Mouse (Mus musculus) WW6 (cell line): ENCODE data around the gene Rhod.
"Not testable (repeated sequence)": the region's sequence is repeated elsewhere in the genome, so short reads cannot be mapped to it uniquely, and the experiment has no call there.

Experiments
- DNase-seq: peaks from one replicate; pipeline ENCODE4 v3.0.0-alpha.2; 2013; ENCODE audit warnings: low read depth, low spot score

Gene Rhod

DNA sequence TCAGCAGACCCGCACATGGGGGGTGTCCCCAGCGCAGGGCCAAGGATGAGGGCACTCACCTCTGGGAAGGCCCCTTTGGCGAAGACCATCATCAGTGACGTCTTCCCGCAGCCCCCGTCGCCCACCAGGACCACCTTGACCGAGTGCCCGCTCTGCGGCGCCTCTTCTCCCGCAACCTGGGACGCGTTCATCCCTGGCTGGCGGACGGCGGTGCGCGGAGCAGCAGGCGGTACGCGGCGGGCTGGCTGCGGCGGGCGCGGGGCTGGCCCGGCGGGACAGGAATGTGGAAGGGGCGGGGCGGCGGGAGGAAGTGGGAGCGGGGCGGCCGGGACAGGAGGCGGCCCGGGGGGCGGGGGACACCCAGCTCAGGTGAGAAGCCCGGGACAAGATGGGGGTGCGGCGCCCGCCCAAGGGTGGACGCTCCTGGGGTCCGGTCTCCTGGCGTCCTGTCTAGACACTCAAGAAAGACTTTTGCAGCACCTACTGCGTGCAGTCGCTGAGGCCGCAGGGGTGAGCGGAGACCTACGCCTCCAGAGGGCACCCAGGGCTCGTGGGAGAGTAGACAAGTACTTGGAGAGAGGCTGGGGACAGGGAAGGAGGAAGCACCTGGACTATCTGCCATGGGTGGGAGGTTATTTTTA is at the start of gene Rhod:
Rhod (minus strand) TSS at position 272 of the 641 bp plus-strand sequence.
- DNase-seq = no peak

DNA sequence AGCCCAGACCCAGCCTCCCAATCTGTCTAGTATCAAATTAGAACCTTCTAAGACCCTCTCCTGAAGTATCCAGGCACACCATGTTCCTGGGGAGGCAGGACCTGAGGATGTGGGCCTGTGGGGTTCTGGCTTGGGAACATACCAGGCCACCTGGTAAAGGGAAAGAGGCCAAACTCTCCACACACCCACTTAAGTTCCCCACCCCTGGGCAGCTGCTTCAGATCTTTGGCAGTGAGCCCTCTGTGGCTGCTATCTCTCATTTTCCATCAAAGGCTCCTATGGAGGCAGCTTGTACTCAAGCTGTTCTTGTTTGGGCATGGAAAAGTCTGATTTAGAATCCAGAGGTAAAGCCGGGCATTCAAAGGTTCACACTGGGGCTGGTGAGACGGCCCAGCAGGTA is 48.6 kb upstream of the Rhod start:
- no peak for DNase-seq

DNA sequence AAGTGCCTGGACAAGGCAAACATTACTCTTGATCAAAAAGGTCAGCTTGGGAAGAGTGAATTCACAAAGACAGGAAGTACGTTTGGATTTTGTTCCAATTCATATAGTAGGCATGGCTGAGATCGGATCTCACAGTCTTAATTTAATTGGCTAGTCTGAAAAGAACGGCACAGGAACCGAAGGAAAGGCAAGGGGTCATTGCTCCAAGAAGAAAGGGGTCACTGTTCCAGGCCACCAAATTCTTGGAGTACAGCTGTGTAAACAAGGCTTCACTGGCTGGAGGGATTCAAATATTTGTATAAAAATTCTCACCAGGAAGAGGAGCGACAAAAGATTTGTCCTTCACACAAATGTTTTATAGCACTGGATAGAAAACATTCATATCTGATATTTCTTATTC is 45.8 kb upstream of the Rhod start:
- DNase-seq = no peak

DNA sequence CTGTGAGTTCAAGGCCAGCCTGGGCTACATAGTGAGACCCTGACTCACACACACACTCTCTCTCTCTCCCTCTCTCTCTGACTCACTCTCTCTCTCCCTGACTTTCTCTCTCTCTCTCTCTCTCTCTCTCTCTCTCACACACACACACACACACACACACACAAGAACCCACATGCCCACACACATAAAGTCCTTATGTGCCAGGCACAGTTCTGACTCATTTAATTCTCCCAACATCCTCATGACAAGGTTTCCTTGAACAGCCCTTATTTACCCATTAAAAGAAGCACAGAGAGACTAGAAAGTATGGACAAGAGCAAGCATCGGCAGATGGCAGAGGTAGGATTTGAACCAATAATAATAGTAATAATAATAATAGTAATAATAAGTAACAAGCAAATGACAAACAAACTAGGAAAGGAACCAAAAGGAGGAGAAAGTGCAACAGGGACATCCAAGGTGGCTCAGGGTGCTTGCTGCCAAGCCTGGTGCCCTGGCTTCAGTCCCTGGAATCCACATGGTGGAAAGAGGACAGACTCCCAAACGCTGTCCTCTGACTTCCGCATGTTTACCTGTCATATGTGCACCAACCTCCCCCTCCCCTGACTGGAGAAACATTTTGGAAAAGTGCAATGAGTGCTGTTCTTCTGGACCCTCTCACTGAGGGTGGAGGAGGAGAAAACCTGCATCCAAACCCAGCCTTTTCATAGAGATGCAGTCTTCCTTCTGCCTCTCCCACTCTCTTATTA is 43.1 kb upstream of the Rhod start:
- DNase-seq = no peak

DNA sequence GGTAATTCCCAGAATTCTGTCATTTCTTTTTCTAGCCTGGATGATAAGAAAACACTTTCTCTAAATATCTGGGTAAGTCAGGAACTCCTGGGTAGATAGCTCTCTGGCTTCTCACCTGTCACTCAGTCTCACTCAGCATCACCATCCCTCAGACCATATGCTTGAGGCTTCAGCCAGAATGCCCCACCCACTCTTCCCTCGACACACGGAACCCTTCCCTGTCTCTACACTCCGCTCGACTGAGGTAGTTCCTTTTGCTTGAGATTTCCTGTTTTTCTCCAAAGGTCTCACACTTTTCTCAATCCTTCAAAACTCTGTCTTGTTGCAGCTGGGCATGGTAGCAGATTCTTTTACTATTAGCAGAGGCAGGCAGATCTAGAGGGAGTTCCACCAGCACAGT is 42.1 kb upstream of the Rhod start:
- DNase-seq = no peak

DNA sequence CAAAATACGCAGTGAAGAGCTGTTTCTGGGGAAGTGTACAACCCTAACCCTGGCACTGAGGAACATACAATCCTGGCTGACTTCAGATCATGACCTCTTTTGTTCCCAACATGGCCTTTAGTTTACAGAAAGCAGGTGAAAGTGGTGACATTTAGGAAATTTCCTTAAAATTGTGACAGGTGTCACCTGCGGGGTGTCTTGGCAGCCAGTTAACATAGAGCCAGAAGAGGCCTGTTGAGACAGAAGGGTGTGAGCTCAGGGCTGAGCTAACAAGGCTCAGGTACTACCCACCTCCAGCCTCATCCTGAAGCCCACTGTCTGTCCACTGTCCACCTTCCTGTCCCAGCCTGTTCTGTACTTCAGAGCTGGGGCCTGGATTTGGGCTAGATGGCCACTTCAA is 40.8 kb upstream of the Rhod start:
- DNase-seq = no peak

DNA sequence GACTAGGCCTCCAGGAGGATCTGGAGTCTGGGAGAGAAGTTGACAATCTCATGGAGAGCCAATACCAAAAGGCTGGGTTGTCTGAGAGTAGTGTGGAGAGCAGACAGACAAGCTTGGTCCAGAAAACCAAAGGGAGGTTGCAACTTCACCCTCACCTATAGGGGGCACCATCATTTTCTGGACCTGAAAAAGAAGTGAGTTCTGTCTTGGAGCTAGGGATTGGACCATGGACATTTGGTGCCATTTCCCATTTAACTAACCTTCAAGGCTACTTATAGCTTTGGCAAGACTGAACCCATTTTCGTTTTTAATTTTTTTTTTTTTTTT is 38.9 kb upstream of the Rhod start:
- no peak for DNase-seq

DNA sequence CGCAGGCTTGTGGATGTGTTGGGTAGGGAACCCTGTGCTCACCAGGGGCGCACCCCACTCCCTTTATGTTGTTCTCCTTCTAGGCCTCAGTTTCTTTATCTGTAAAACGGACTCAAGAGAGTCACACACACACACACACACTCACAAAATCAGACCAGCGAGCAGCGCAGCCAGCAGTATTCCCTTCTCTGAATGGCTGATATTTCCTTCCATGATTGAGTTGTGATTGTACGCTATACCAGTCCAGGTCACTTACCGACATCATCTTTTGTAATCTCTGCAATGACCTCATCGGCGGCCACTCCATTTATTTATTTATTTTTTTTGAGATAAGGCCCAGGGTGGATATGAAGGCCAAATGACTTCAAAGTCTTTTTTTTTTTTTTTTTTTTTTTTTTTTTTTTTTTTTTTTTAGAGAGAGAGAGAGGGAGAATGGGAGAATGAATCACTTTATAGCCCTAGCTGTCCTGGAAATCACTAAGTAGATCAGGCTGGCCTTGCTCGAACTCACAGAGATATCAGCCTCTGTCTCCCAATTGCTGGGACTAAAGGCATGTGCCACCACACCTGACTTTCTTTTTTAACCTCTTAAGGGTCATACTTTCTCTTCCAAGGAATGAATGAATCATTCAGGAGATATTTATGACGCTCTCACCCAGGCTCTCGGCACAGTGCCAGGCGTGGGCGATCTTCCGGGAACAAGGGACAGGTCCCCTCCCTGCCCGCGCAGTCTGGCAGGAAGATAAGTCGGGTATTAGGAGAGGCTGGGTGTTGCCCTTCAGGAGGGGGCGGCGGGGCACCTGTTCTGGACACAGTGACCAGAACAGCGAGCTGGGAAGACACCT is 38.3 kb upstream of the Rhod start, which contains the start of gene Syt12:
Syt12 (minus strand) TSS at position 103 of the 845 bp plus-strand sequence.
- no peak for DNase-seq

DNA sequence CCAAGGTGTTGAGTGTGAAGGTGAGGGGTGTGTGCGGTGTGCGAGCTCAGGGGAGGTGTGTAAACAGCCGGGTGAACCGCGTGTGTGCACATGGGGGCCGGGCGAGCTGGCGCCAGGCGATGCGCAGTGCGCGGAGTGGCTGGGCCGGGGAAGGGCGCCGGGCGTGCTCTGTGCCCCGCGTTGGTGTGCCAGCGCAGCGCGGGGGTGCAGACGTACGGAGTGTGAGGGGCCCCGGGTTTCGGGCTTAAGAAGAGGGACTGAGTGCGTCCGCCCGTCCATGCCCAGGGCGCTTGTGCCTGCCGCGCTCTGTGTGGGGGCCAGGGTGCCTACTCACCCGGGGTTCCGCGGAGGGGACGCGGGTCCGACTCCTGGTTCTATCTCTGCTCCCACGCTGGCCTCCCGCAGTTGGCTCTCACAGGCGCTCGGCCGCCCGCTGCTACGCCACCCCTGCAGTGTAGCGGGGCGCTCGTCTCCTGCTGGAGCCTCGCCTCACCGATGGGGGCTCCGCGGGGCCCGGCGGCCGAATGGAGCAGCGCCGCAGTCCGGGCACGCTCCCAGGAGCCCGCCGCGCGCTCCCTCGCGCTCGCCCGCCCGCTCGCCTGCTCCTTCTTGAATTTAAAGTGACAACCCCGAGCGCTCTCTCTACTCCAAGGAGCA is 37.5 kb upstream of the Rhod start:
- DNase-seq = no peak

DNA sequence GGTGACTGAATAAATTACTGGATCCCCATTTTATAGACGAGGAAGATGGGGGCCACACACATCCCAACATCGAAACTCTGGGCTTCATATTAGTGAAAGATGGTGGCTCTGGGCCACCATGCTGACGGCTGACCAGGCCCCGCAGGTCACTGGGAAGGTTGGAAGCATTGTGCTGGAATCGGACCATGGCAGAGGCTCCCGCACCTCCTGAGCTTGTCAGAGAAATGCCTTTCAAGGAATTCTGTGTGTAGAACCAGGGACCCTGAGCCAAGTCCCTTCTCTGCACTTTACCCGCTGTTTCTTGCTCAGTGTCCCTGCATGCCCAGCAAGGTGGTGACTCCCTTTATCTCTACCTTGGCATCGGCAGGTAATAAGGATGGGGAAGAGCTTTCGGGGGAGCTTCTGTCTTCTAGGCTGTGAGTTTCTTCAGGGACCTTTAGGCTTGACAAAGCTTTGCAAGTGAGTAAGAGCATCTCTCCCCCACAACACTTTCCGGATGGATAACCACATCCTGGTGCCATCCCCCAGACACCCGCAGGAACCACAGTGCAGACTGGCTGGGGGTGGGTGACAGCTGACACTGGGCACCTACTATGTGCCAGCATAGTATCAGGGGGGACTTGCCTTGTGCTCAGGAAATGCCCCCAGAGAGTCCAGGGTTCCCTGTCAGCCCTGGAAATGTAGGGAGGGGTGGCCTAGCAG is 36.1 kb upstream of the Rhod start:
- no peak for DNase-seq

DNA sequence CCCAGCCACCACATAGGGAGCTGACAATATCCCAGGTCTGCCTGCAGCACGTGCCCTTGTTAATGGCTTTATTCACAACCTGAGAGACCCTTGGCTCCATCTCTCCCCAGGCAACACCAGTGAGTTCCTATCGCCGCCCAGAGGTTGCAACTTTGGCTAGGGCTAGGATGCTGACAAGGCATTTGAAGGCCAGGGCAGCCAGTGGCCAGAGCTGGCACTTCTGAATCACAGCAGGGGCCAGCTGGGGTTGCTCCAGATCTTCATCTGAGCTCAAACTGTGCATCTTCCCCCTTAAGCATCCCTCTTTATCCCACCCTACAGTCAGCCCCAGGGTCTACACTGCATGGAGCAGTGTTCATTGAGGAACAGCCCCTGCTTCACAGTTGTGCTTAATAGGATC is 35.5 kb upstream of the Rhod start:
- DNase-seq = no peak

DNA sequence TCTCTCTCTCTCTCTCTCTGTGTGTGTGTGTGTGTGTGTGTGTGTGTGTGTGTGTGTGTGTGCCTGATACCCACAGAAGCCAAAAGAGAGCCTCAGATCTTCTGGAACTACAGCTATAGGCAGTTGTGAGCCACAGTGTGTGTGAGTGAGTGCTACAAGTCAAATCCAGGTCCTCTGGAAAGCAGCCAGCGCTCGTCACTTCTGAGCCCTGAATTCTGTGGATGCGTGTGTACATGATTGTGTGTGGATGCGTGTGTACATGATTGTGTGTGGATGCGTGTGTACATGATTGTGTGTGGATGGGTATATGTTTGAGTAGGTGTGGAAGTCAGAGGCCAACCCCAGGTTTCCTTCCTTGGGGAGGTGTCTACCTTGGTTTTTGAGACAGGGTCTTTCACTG is 34.3 kb upstream of the Rhod start:
- no peak for DNase-seq

DNA sequence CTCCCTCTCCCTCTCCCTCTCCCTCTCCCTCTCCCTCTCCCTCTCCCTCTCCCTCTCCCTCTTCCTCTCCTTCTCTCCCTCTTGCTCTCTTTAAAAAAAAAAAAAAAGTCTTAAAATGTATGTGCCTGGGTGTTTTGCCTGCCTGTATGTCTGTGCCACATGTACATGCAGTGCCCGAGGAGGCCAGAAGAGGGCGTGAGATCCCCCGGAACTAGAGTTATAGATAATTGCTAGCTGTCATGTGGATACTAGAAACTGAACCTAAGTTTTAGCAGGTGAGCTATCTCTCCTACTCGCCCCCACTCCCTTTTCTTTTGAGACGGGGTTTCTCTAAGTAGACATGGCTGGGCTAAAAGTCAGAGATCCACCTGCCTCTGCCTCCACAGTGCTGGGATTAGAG is 29.1 kb upstream of the Rhod start:
- DNase-seq = no peak

DNA sequence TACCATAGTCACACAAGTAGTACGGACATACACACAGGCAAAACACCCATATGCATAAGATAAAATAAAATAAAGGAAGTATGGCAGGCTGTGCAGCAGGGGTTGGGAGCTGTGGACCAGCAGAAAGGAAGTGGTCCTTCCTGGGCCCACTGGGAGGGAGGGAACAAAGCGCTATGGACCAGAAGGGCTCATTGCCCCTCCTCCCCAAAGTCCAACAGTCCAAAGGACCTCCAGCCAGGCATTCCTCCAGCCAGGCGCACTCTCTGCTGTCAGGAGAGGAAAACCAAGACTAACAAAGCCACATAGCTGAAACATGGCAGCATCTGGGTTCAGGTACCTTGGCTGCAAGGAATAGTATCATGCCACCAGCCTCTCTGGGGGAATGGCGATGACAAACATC is 25.4 kb upstream of the Rhod start:
- no peak for DNase-seq

DNA sequence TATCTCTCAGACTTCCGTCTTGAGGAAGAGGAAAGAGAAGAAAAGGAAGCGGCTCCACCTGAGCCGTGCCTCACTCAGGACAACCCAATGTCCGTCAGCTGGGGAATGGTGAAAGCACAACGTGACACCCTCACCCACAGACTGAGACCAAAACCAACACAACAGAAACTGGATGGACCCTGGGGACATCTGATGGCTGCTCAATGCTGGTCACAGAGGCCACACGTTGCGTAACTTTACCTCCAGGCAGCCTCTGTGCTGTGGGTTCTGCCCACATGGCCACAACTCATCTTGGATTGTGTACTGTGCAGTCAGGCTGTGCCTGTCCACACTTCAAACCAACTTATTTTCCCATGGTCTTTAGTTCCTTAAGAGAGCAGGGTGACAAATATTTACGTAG is 22.7 kb upstream of the Rhod start:
- DNase-seq = no peak

DNA sequence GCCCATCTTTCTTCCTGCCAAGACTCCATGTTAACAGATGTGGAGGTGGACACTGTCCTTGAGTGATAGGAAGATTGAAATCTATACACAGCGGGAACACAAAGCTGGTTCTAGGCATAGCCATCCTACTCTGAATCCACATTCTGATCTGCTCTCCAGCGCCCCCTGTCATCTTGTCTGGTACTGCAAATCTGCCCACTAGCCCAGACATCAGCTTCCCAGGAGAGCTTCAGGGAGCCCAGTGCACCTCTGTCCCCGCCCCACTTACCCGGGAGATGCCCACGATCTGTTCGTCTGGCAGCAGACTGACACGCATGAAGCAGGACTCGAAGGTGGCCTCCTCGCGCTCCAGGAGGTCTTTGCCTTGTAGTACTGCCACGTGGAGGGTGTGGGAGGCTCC is 17.0 kb upstream of the Rhod start:
- DNase-seq = no peak

DNA sequence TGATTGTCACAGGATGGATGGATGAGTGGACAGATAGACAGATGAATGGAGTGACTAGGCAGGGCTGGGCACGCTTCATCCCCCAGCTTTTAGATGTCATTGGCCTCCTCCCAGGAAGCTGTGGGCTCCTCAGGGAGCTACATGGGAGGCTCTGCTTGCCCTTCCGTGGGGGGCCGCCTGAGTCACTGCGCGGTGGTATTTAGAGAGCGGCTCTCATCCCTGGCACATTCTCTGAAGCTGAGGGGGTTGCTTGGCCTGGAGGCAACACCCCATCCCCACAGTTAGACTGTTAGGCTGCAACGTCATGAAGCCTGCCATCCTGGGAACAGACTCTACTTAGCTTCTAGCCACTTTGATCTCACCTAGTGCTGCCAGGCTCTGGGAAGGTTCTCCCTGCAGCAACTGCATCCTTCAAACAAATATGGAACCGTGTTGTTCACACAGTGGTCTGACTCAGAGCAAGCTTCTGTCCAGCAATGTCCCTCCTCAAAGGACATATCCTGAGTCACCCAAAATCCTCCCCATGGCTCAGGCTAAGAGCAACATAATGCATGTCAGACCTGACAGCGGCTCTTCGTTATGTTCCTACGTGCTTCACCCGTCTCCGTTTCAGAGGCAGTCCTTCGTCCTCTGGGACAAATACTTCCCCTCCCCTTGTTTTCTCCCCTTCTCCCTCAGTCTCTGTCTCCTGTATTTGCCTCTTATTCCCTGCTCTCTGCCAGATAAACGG is 16.0 kb upstream of the Rhod start:
- DNase-seq = no peak

DNA sequence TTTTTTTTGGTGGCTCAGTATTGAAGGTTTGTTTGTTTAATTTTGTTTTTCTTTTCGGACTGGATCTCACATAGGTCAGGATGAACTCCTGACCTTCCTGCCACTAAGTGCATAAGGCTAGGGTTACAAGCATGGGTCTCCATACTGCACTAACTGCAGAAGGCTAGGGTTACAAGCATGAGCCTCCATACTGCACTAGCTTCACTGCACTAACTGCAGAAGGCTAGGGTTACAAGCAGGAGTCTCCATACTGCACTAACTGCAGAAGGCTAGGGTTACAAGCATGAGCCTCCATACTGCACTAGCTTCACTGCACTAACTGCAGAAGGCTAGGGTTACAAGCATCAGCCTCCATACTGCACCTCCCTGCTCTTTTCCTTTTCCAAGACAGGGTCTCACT is 14.8 kb upstream of the Rhod start:
- DNase-seq = not testable (repeated sequence)

DNA sequence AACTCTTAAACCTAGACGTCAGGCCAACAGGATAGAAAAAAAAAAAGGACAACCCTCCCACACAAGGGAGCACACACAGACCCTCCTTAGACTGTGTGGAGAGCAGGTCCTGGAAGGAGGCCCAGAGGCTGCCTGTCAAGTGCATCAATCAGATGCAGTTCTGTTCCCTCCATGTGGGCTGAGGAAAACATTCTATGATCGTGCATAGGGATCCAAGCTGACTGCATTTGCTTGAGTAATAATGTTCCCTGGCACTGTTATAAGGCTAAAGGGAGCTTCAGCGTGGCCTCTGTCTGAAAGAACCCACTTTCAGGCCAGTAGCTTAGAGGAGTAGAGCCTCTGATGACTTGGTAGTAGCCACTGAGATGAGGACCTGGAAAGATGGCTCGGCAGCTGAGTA is 13.3 kb upstream of the Rhod start:
- no peak for DNase-seq

DNA sequence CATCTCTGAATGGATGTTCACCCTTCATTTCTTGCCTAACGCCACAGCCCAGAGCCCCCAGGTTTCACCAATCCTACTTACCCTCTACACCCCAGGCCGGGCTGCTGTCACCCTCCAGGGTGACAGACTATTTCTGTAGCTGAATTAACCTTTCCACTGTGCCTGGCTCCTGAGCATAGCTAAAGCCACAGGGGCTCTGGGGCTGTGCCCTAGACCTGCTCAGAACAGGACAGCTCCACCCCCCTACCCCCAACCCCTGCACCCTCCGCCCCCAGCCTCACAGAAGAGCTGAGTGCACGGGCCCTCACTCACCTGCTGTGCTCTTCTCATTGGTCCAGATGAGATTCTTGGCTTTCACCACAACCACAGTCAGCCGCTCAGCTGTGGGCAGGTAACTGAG is 12.7 kb upstream of the Rhod start:
- DNase-seq = no peak

DNA sequence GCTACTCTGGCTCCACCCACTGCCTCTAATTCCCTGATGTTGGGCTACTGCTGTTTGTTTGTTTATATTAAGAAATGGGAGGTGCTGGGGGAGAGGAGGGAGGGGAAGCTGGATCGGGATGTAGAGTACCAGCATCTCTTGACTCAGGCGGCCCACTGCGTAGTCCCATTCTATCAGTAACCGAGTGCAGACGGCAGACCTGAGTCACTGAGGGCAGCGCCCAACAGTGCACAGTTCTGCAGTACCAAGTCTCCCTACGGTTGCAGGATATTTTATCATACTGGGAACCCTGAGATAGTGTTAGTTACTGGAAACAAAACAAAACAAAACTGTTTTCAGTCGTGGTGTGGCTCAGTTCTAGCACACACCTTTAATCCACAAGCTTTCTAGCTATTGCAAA is 11.9 kb upstream of the Rhod start:
- DNase-seq = no peak
